Mouse (Mus musculus): ENCODE data around the gene Ttll6.

The Ttll6 gene

DNA sequence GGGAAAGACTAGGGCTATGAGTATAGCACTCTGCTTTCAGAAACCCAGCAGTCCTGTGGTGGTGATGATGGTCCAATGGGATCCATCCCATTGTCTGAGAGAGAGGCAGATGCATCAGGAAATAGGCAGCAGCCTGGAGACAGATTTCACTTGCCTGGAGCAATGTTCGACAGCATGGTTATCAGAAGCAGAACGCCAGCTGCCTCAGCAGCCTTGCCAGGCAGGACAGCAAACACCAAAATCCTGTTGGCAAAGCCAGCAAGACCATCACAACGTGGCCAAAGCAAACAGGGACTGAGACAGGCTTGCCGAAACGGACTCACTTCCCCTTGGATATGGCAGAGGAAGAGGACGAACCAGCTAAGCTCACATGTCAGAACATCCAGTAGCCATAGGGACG, 35.4 kb downstream of the Ttll6 start:
- no peak for DNase-seq

GRCm38 (mm10) chr11:96170711-96171379, 37.3 kb downstream of the Ttll6 start:
- no peak for DNase-seq

GRCm38 (mm10) chr11:96171601-96172000, 38.0 kb downstream of the Ttll6 start:
- no peak for DNase-seq

DNA sequence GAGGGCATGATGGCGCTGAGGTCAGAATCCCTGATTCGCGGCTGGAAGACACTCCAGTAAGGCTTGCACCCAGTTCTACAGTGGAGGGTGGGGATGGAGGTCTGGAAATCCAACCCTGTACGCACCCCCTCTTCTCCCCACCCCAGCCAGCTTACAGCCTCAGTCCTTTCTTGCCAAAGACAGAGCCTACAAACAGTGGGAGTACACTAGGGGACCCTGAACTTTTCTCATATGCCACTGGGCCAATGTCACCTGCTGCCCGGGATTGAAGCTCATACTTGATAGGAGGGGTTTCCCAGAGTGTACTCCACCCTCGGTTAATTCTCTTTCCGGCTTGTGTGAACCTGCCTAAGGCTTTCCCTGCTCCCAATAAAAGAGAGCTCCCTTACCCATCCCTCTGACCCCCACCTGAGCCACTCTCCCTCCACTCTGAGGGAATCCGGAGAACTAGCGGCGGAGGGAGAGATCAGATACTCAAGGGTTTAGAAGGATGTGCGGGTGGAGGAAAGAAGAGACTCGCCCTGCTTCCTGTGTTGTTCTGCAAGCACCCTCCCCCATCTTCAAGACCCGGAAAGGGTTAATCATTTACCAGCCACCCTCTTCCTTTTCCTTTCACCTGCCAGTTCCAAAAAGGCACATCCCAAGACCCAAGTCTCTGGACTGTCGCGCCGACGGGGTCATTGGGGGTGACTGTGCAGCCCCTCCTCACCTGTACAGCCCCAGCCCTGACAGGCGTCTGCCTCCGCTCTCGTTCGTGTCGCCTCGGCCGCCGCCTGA, 39.1 kb downstream of the Ttll6 start:
- DNase-seq = no peak

DNA sequence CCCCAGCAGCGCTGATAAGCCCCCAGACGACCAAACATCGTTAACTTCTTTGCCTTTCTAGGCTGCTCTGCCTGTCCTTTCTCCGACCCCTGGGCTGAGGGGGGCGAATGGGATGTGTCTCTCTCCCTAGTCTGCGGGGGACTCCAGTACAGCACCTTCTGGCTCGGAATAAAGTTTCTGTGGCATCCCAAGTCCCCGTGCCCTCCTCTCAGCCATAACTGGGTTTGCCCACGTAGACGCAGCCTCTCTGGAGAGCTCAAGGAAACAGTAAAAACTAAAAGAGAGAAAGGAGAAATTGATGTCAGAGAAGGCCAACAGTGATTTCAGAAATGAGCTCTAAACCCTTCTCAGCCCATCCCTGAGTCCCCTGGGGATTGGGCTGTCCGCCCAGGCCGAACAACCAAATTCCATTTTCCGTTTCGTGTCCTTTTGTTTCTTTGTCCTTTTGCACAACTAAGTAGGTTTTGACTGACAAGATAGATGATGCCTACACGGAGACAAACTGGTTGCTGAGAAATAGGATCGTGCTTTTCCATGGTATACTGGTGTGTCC, 39.8 kb downstream of the Ttll6 start:
- no peak for DNase-seq

DNA sequence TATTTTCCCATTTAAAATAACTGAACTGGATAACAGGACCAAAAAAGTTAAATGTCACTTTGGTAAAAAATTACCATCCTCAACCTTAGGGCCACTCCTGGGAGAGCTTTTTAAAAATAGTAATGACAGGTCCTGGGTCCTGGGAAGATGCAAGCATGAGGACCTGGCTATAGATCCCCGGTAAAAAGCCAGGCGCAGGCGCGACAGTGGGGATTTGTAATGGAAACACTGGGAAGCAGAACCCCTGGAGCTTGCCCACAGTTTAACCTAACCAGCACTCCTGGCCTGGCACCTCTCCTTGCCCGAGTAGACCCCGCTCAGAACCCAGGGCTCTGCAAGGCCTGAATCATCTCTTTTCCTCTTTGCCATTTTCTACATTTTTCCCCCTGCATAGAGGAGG, 41.3 kb downstream of the Ttll6 start:
- no peak for DNase-seq

GRCm38 (mm10) chr11:96175511-96175910, 41.9 kb downstream of the Ttll6 start:
- DNase-seq = no peak

DNA sequence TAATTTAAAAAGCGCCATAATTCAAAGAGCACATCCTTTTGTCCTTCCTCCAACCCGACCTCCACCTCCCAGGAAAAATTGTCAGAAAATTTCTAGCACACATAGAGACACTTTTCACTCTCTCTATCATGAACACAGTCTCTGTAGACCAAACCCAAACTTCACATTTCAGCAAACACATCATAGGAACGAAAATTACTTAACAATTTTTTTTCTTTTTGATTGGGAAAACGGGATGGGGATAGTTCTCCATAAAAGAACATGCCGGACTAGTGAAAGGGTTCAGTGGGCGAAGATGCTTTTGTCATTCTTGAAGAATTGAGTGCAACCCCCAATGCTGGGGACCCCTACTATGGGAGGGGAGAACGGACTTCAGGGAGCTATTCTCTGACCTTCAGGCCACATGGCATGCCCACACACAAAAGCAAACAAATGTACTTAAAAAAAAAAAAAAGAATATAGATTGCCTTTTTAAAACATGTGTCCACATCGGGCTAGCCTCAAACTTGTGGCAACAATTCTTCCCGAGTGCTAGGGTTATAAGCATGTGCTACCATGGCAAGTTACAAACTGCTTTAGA, 42.5 kb downstream of the Ttll6 start:
- no peak for DNase-seq

GRCm38 (mm10) chr11:96176841-96177240, 43.3 kb downstream of the Ttll6 start:
- no peak for DNase-seq

DNA sequence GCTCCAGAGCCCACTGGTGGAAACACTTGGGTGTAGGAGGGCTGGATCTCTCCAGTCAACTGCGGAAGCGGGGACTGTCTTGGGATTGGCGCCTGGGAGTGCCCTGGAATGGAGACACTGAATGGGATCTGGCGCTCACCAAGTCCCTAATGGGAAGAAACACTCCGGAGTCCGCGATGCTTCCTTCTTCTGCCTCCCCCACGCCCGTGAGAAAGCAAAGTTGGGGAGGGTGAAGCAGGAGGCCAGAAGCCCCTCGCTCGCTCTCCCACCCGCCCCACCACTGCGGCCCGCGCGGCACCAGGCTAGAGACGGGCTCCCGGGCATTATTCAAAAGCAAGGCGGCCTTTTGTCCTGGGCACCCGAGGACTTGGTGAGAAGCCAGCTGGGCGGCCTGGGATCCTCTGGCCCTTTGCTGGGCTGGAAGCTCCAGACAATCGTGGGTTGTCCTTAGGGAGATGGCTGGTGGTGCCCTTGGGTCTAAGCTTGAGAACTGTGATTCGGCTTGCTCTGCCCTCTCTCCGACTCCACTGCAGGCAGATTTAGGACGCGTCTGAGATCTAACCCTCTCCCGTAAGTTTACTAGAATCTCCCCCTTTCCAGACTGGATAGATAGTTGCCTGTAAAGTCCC, 44.1 kb downstream of the Ttll6 start:
- DNase-seq = no peak

DNA sequence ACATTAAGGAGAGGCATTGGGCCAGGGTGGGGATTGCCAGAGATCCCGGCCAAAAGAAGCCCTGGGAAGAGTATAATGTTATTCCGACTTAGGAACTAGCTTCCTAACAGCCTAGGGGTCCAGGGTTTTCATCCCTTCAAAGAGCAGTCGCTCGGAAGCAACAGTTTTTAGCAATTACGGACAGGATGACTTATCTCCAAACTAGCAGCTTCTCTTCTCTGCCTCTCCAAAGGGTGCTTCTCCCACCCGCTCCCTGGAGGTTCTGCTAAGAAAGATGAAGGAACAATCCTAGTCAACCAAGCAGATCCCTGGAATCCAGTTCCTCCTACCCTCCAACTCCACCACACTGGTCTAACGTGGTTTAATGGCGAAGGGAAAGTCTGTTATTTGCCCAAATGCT, 44.8 kb downstream of the Ttll6 start:
- no peak for DNase-seq

DNA sequence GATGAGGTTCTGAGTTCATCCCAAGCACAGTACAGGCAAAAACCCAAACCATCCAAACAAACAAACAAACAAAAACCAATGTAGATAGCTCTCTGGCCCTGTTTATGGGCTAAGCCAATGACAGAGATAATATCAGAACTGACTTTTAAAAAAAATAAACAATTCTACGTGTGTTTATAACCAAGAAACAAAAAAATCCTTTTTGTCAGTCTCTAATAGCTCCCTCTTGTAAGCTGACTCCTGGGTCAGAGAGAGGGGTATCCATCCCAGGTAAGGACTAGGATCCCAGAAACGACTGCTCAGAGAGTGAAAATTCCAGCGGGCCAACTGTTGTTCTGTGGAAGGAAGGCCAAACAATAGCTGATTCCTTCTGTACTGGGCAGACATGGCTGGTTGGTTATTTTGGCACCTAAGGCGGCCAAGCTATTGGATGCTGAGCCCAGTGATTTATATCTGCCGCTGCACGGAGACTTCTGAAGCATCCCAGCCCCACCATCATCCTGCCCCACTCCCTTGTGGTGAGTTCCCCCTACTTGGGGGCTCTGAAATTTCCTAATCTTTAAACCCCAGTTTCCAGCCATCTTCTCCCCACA, 45.4 kb downstream of the Ttll6 start:
- DNase-seq = no peak

DNA sequence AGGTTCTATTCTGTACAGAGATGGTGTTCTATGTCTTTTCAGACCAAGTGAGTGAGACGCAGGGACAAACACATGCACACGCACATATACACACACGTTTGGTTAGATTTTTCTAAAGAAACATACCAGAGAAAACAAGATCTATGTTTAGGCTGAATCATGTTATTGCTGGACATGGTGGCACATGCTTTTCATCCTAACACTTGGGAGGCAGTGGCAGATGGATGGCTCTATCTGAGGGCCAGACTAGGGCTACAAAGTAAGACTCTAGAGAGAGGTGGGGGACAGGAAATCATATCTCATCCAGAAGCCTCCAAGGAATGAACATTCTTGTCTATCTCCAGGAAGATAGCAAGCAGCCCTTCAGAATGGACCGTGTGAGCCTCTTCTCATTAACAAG, 47.5 kb downstream of the Ttll6 start:
- no peak for DNase-seq

GRCm38 (mm10) chr11:96184233-96184632, 50.6 kb downstream of the Ttll6 start:
- no peak for DNase-seq

DNA sequence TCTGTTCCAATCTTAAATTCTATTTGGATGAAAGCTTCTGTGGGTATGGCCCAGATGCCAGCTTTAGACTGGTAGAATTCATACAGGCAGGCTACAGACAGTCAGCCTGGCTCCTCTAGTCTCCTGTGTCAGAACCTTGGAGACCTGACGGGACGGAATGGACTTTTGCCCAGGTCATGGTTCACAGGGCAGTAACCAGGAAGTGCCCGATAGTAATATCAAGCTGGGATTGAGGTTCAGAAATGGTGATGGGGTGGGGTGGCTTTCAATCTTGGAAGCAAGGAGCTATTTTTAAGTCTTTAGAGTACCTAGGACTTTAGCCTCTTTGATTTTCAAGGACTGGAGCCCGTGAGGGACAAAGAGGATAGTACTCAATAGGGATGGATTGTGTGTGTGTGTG, 53.7 kb downstream of the Ttll6 start:
- DNase-seq = no peak

DNA sequence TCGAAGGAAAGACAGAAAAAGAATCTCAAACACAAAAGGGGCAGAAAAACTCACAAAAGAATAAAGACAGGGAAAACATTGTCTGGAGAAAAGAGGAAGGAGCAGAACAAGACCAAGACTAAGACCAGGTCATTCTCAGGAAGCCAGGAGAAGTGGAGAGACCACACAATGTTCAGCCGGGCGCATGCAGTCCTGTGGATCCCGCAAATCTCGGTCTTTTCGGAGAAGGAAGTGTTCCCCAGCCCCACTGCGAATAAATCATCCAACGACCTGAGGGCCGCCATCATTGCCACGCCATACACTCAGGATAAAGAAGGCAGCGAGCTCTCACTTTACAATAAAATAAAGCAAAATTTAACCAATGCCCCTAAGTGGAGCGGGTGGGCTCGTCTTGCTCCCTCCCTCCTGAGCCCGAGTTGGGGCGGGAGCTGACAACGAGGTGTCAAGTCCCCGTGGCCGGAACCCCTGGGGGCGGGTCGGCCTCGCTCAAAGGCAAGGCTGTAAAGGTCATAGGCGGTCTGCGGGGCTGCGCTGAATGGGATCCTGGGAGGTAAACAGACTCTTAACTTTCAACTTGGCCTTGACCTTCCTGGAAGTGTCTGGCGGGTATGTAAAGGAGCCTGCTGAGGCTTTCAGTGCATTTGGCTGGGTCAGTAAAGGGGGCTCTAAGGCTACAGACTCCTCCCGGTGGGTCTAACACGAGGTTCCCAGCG, 56.4 kb downstream of the Ttll6 start:
- DNase-seq = no peak

GRCm38 (mm10) chr11:96191132-96191531, 57.5 kb downstream of the Ttll6 start:
- DNase-seq = no peak

DNA sequence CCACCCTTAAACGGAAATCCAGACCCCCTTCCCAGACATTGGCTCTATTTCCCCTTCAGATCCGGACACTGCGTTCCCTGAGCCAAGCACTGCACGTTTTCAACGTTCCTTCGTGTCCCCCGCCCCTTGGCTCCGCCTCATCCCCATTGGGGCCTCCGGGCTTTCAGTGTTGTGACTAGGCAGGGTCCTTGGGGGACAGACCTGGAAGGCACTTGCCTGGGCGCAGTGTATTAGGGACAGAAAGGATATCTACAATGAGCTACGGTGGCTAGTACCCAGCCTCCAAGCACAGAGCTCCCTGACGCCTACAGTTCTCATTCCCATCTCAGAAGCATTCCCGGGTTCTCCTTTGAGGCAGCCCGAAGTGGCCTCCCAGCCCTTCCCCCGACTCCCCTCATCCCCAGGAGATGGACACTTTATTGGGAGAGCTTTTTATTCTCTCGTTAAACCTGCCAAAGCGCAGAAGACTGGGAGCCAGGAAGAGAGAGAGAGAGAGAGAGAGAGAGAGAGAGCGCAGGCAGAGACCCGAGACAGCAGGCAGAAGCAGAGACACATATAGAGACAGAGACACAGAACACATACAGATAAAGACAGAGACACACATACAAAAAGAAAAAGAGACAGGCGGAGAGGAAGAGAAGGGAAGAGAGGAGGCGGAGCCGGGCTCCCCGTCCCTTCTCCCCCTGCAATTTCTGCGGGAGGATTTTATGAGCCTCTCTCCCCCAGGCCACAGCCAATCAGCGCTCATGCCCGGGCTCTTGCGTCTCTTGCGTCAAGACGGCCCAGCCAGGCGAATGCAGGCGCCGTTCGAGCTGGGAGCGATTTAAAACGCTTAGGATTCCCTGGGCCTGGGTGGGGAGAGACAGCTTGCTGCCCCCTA, 60.2 kb downstream of the Ttll6 start, which contains the start of gene Hoxb13:
Gene Hoxb13 (plus strand): TSS at position 796 of the 880 bp plus-strand sequence.
- no peak for DNase-seq

DNA sequence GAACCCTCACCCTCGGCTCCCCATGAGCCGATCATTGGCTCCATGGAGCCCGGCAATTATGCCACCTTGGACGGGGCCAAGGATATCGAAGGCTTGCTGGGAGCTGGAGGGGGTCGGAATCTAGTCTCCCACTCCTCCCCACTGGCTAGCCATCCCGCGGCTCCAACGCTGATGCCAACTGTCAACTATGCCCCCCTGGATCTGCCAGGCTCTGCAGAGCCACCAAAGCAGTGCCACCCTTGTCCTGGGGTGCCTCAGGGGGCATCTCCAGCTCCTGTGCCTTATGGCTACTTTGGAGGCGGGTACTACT, 60.8 kb downstream of the Ttll6 start:
- no peak for DNase-seq

DNA sequence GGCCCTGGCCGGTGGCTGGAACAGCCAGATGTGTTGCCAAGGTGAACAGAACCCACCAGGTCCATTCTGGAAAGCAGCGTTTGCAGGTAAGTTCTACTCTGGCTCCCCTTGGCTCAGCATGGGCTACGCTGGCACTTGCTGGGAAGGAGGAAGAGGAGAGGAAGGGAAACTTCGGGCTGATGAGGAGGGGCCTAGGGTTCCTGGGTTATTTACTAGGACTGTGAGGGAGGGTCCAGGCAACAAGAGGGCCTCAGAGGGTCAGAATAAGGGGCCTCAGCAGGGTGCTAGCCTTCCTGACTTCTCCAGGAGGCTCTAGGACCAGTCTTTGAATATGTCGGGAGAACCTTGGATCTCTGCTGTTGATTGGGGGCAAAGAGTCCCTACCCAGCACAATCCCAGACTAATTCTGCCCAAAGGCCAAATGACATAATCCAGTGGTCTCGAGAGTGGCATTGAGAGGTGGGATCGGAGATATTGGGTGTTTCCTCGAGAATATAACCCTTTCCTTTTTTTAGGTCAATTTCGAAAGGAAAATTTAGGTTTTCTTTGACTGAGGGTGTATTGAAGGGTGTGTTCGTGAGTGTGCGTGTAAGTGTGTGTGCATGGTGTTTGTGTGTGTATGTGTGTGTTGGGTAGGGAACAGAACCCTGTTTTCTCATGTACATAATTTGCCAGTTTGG, 61.5 kb downstream of the Ttll6 start:
- DNase-seq = no peak

- no peak for DNase-seq
Measured at GRCm38 (mm10) chr11:96195769-96196280, 62.2 kb downstream of the Ttll6 start.

Data from cerebellum, postnatal 14 days (tissue).